In the genomic region with DNA sequence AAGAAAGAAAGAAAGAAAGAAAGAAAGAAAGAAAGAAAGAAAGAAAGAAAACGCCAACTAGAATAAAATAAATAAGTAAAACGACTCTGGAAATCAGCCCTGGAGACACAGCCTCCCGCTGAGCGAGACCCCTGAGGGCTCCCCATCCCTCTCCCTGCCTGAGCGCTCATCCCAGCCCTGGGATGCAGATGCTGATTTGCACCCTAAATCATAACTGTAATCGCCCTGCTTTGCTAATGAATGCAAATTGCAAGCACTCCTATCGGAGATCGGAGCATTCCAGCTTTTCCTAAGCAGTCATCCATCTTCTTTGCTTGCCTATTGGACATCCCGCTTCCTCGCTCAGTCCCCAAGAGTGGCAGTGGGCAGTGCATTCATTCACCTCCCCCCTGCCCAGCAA, we compare ENCODE assay signal across 24 mouse cellular contexts.
DNase-seq lines count a peak whose midpoint lies in the region; ATAC-seq and TF ChIP-seq lines count a peak whose summit lies in the region.
"Had no signal": no experiment of that assay in that cellular context is flagged by ENCODE, and none has a peak within 500 bp of the region (broad histone marks: within the 10 kb centered on the region; RNA-seq: fewer than 3 reads in every experiment).

No protein-coding gene starts in this region.

- no peak for TF ChIP-seq POLR2A in brain, embryonic 14.5 days (IDR thresholded peaks at IDR 0.05; ENCODE audit: borderline replicate concordance, extremely low read depth, insufficient read depth, insufficient read length, poor library complexity, severe bottlenecking)

- 0 out of 2 replicates have a peak overlapping the region, but pooled peaks have one; percentile 8 for H3K4me2 ChIP-seq in hindbrain, embryonic 12.5 days (replicated peaks)
- no peak overlapping the region for H3K4me2 ChIP-seq in midbrain, embryonic 16.5 days (ENCODE audit: low read length)
- H3K4me2 ChIP-seq in midbrain, embryonic 13.5 days (replicated peaks) = no peak overlapping the region
- H3K4me2 ChIP-seq: heart, embryonic 13.5 days had no signal

- TF ChIP-seq CTCF in brain, embryonic 14.5 days (IDR thresholded peaks at IDR 0.05; ENCODE audit: borderline replicate concordance, extremely low read depth, insufficient read depth, insufficient read length) = no peak

- no peaks in the 10 kb centered on the region for H3K9me3 ChIP-seq in hindbrain, embryonic 12.5 days (replicated peaks)
- no peaks in the 10 kb centered on the region for H3K9me3 ChIP-seq in hindbrain, embryonic 10.5 days
- no peaks in the 10 kb centered on the region for H3K9me3 ChIP-seq in midbrain, embryonic 16.5 days (replicated peaks; ENCODE audit: control insufficient read depth, low read length, poor library complexity, severe bottlenecking)
- no peaks in the 10 kb centered on the region for H3K9me3 ChIP-seq in midbrain, embryonic 13.5 days
- H3K9me3 ChIP-seq: heart, embryonic 10.5 days; heart, embryonic 13.5 days had no signal

- H3K36me3 ChIP-seq in hindbrain, embryonic 12.5 days = no peaks in the 10 kb centered on the region
- H3K36me3 ChIP-seq in hindbrain, embryonic 10.5 days = no peaks in the 10 kb centered on the region
- H3K36me3 ChIP-seq in midbrain, embryonic 16.5 days (ENCODE audit: control insufficient read depth, insufficient read depth, low read length) = no peaks in the 10 kb centered on the region
- no peaks in the 10 kb centered on the region for H3K36me3 ChIP-seq in midbrain, embryonic 13.5 days
- H3K36me3 ChIP-seq: heart, embryonic 10.5 days; heart, embryonic 13.5 days had no signal

- 29% methylated on average over 10 of the region's 10 CpGs for WGBS in hindbrain, embryonic 12.5 days
- WGBS in hindbrain, embryonic 10.5 days = 39% methylated on average over 10 of the region's 10 CpGs
- WGBS in midbrain, embryonic 16.5 days = 39% methylated on average over 10 of the region's 10 CpGs
- WGBS in midbrain, embryonic 13.5 days = 45% methylated on average over 10 of the region's 10 CpGs

- peaks cover 27% of the 10 kb centered on the region for H3K4me1 ChIP-seq in hindbrain, embryonic 12.5 days
- H3K4me1 ChIP-seq in hindbrain, embryonic 10.5 days (replicated peaks) = peaks cover 29% of the 10 kb centered on the region
- peaks cover 15% of the 10 kb centered on the region for H3K4me1 ChIP-seq in midbrain, embryonic 16.5 days (ENCODE audit: control insufficient read depth, insufficient read depth, low read length)
- H3K4me1 ChIP-seq in midbrain, embryonic 13.5 days (replicated peaks) = peaks cover 27% of the 10 kb centered on the region
- H3K4me1 ChIP-seq: heart, embryonic 10.5 days; heart, embryonic 13.5 days had no signal

- no peak for ATAC-seq in hindbrain, embryonic 12.5 days (ENCODE audit: low FRiP score)
- no peak for ATAC-seq in midbrain, embryonic 16.5 days
- ATAC-seq in midbrain, embryonic 13.5 days = no peak
- ATAC-seq: CD4-positive, CD25-positive, alpha-beta regulatory T cell, adult 4 months; forebrain, embryonic 16.5 days; hindbrain, embryonic 16.5 days; inflammation-experienced regulatory T-cells, adult 6 months; intestine, embryonic 16.5 days had no signal

- H3K9ac ChIP-seq in hindbrain, embryonic 12.5 days = no peak overlapping the region
- 0 out of 2 replicates have a peak overlapping the region, but pooled peaks have one; percentile 20 for H3K9ac ChIP-seq in midbrain, embryonic 16.5 days (ENCODE audit: low read depth, low read length)
- no peak overlapping the region; the same call in 1 of the 2 replicates for H3K9ac ChIP-seq in midbrain, embryonic 13.5 days (replicated peaks)
- H3K9ac ChIP-seq: heart, embryonic 13.5 days had no signal

- DNase-seq in hindbrain, embryonic 10.5 days (ENCODE audit: low spot score) = no peak
- peak; percentile 65 for DNase-seq in brain, embryonic 14.5 days (ENCODE audit: low read depth)
- peak; percentile 43 for DNase-seq in mesoderm, embryonic 11.5 days (ENCODE audit: low read depth, low spot score)
- no peak for DNase-seq in gastrocnemius, postnatal 4 days (ENCODE audit: low spot score in 2 of 2)
- DNase-seq in adrenal gland, postnatal 25 days = no peak
- DNase-seq: adrenal gland, adult 2 months; adrenal gland, postnatal 14 days; cerebellum, adult 18-20 months; cerebellum, adult 9-10 months; cerebellum, postnatal 14 days; gastrocnemius, postnatal 25 days; heart, adult 2 months; heart, postnatal 14 days; heart, postnatal 4 days had no signal

- no peak overlapping the region for H3K27ac ChIP-seq in hindbrain, embryonic 12.5 days
- H3K27ac ChIP-seq in hindbrain, embryonic 10.5 days = no peak overlapping the region
- H3K27ac ChIP-seq in midbrain, embryonic 16.5 days (ENCODE audit: low read length) = no peak overlapping the region
- H3K27ac ChIP-seq in midbrain, embryonic 13.5 days = no peak overlapping the region
- H3K27ac ChIP-seq: heart, adult 2 months; heart, embryonic 10.5 days; heart, embryonic 13.5 days had no signal

- H3K4me3 ChIP-seq in hindbrain, embryonic 12.5 days = no peak overlapping the region
- no peak overlapping the region for H3K4me3 ChIP-seq in hindbrain, embryonic 10.5 days
- H3K4me3 ChIP-seq in midbrain, embryonic 16.5 days (ENCODE audit: low read depth, low read length) = no peak overlapping the region
- no peak overlapping the region for H3K4me3 ChIP-seq in midbrain, embryonic 13.5 days (replicated peaks)
- H3K4me3 ChIP-seq: heart, adult 2 months; heart, embryonic 10.5 days; heart, embryonic 13.5 days had no signal

- no peaks in the 10 kb centered on the region; the same call in 1 of the 2 replicates for H3K27me3 ChIP-seq in hindbrain, embryonic 12.5 days
- H3K27me3 ChIP-seq in hindbrain, embryonic 10.5 days (ENCODE audit: insufficient read depth, poor library complexity, severe bottlenecking) = peaks cover 18% of the 10 kb centered on the region; the same call in 1 of the 2 replicates
- H3K27me3 ChIP-seq in midbrain, embryonic 16.5 days (ENCODE audit: control insufficient read depth, insufficient read depth, low read depth, low read length) = no peaks in the 10 kb centered on the region
- no peaks in the 10 kb centered on the region; the same call in 1 of the 2 replicates for H3K27me3 ChIP-seq in midbrain, embryonic 13.5 days

Comparison
In these comparisons a context has a peak if more than half of its experiments do, and no peak if none do; other contexts are left out.
1. DNase-seq: peak in brain, embryonic 14.5 days (single experiment) and mesoderm, embryonic 11.5 days (single experiment); none in hindbrain, embryonic 10.5 days (single experiment), gastrocnemius, postnatal 4 days (0 of 2) and adrenal gland, postnatal 25 days (single experiment).